Mouse (Mus musculus) limb, embryonic 10.5 days (tissue): Measurements from ENCODE around the gene Aunip. TPM values are rescaled to one million over a fixed set of nuclear protein-coding genes. Genes with fewer than 3 reads are reported as not detected.
A peak's percentile ranks its signal among the peaks of the same experiment; 100 is the strongest.

Experiments
- DNase-seq: peaks from one replicate; pipeline ENCODE4 v3.0.0-alpha.2; 2017; ENCODE audit warnings: low spot score
- H3K27ac ChIP-seq: fragments of 300-500 bp; sonication (generic); 2 replicates; pipeline ENCODE4 v1.5.1; 2016; ENCODE audit warnings: mild to moderate bottlenecking
- H3K27me3 ChIP-seq: fragments of 300-500 bp; sonication (generic); 2 replicates; pipeline ENCODE4 v1.6.1; 2016; ENCODE audit warnings: low read depth, mild to moderate bottlenecking; ENCODE audit not compliant: poor library complexity, severe bottlenecking
- H3K36me3 ChIP-seq: fragments of 300-500 bp; sonication (generic); 2 replicates; pipeline ENCODE4 v1.6.1; 2016; ENCODE audit warnings: mild to moderate bottlenecking, moderate library complexity
- H3K4me1 ChIP-seq: fragments of 300-500 bp; sonication (generic); 2 replicates; pipeline ENCODE4 v1.6.1; 2016
- H3K4me3 ChIP-seq: fragments of 300-500 bp; sonication (generic); 2 replicates; pipeline ENCODE4 v1.5.1; 2016; ENCODE audit warnings: mild to moderate bottlenecking, moderate library complexity
- H3K9me3 ChIP-seq: fragments of 300-500 bp; sonication (generic); replicated peaks from 2 replicates; pipeline ENCODE4 v1.6.1; 2016; ENCODE audit warnings: mild to moderate bottlenecking
- WGBS: fragments of 180-500 bp; shearing (Covaris S2); methylation state at CpG from one replicate; pipeline ENCODE4 v1.1.7; 2016; 5-methylcytosine and 5-hydroxymethylcytosine counted together
- polyA plus RNA-seq: library from polyadenylated mRNA; unstranded; fragments of >200 nt; fragmentation: Nextera tagmentation; extraction: Ambion mirVana; gene quantifications from 2 replicates; pipeline ENCODE4 v1.2.1, GENCODE M21; 2016

Aunip gene
- polyA plus RNA-seq, 1 experiment from 2014 or later: 21.9 TPM

DNA sequence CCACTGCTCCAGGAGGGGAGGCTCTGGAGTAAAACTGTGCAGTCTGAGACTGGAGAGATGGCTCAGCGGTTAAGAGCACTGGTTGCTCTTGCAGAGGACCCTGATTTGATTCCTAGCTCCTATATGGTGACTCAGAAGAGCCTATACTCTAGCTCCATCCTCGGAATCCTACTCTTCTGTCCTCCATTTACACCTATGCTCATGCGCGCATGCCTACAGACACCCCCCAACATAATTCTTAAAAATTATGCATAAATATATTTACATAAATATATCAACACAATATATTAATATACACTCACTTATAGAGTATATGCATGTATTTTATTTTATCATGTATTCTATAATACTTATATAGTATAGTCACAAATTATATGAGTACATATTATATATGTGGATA, 403 bp upstream of the Aunip start:
- no peaks in the 10 kb centered on the region for H3K9me3 ChIP-seq
- peaks cover 22% of the 10 kb centered on the region for H3K4me1 ChIP-seq
- DNase-seq: no peak
- peak overlapping the region; percentile 76; the same call in 1 of the 2 replicates for H3K4me3 ChIP-seq
- peaks cover 11% of the 10 kb centered on the region for H3K36me3 ChIP-seq
- H3K27ac ChIP-seq: no peak overlapping the region
- WGBS: 76% methylated on average over 4 of the region's 4 CpGs
- H3K27me3 ChIP-seq: no peaks in the 10 kb centered on the region

DNA sequence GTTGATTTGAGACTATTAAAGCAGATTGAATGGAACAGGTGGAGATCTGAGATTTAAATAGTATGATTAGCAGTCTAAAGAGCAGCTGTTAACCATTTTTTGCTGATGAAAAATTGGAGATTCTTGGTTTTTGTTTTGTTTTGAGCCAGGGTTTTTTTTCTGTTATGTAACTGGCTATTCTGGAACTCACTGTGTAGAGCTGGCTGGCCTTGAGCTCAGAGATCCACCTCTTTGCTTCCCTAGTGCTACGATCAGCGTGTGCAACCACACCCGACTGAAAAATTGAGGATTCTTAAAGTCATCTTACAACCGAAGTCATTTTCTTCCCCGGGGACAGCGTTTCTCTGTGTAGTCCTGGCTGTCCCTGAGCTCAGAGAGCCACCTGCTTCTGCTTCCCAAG, 931 bp downstream of the Aunip start:
- H3K4me3 ChIP-seq: peak overlapping the region; percentile 76
- WGBS: 84% methylated on average over 6 of the region's 6 CpGs
- H3K36me3 ChIP-seq: peaks cover 12% of the 10 kb centered on the region
- no peaks in the 10 kb centered on the region for H3K9me3 ChIP-seq
- H3K27me3 ChIP-seq: no peaks in the 10 kb centered on the region
- peak overlapping the region; percentile 94 for H3K27ac ChIP-seq
- peaks cover 22% of the 10 kb centered on the region for H3K4me1 ChIP-seq
- DNase-seq: no peak

DNA sequence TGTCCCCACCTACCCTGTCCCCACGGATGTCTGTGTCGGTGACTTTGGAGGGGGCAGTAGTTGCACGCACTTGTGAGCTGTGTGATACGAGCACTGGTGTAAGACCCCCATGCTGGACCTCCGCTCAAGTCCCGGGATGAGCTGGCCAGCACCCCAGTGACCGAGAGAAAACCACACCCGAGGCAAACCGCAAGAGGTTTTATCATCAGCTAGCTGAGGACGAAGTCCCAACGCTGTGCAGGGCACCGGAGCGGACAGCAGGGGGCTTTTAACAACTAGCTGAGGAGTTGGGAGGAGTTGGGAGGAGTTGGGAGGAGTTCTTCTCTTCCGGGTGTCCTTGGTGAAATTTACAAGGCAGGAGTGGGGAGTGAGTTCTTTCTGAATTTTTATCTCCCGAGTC, 2.0 kb downstream of the Aunip start:
- Histone ChIP-seq H3K4me3 (peak overlapping the region; percentile 39), H3K36me3 (peaks cover 23% of the 10 kb centered on the region), H3K27me3 (no peaks in the 10 kb centered on the region), H3K27ac (no peak overlapping the region), H3K9me3 (no peaks in the 10 kb centered on the region), H3K4me1 (peaks cover 22% of the 10 kb centered on the region)
- DNase-seq: peak; percentile 52
- 28% methylated on average over 15 of the region's 15 CpGs for WGBS

DNA sequence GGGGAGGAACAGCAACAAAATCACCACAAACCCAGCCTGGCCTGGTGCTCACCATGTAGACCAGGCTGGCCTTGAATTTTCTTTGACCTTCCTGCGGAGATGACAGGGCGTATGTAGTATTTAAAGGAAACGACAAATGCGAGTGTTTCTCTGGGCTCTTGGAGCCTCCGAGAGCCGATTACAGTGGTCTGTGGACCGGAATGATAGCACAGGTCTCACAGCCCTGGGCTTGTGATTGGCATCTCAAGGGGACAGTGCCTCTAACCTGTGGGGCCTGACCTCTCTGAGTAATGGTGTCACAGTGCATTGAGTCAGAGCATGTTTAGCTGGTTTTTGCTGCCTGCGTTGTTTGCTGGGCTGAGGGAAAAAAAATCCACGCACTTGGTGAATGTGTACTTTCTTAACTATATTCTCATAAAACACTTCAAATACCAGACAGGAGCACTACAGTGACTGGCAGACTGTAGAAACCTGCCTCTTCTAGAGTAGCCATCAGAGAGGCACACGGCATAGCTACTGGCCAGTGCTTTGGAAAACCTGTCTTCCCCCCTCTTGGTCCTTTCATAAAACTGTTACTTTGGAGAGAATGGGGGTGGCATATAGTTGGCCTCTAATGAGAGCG, 3.6 kb downstream of the Aunip start:
- H3K36me3 ChIP-seq: peaks cover 34% of the 10 kb centered on the region
- no peak overlapping the region for H3K4me3 ChIP-seq
- no peak overlapping the region for H3K27ac ChIP-seq
- DNase-seq: no peak
- peaks cover 22% of the 10 kb centered on the region for H3K4me1 ChIP-seq
- 93% methylated on average over 11 of the region's 11 CpGs for WGBS
- H3K9me3 ChIP-seq: no peaks in the 10 kb centered on the region
- no peaks in the 10 kb centered on the region for H3K27me3 ChIP-seq

DNA sequence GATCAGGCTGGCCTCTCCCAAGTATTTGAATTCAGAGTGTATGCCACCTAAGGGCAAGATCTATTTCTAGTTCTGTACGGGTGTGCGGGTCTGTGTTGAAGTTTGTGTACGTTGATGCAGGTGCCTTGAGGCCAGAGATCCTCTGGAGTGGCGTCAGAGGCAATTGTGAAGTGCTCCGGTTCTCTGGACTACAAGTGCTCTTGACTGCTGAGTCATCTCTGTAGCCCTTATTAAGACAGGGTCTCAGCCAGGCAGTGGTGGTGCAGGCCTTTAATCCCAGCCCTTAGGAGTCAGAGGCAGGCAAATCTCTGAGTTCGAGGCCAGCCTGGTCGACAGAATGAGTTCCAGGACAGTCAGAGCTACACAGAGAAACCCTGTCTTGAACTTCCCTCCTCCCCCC, 4.8 kb downstream of the Aunip start:
- H3K36me3 ChIP-seq: peaks cover 45% of the 10 kb centered on the region
- no peaks in the 10 kb centered on the region for H3K9me3 ChIP-seq
- H3K27me3 ChIP-seq: no peaks in the 10 kb centered on the region
- H3K4me1 ChIP-seq: peaks cover 22% of the 10 kb centered on the region
- no peak overlapping the region for H3K4me3 ChIP-seq
- no peak overlapping the region for H3K27ac ChIP-seq
- 85% methylated on average over 7 of the region's 7 CpGs for WGBS
- no peak for DNase-seq

DNA sequence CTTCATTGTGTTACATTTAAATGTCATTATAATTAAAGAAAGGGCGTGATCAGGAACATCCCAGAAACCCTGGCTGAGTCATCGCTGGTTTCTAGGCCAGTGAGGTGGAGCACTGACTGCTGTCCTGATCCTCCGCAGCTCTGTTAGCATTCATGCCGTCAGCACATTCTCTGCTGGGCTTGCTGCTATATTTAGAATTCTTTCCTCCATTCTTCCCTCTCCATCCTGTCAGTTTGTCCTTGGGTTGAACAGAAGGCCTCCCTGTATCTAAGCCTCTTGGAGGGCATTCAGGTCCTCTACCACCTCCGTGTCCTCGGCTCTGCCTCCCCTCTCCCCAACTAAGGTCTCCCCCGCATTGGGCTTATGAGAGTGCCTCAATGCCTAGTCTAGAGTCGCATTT, 6.2 kb downstream of the Aunip start:
- Histone ChIP-seq H3K36me3 (peaks cover 58% of the 10 kb centered on the region), H3K27me3 (no peaks in the 10 kb centered on the region), H3K4me3 (no peak overlapping the region), H3K27ac (no peak overlapping the region), H3K4me1 (peaks cover 10% of the 10 kb centered on the region), H3K9me3 (no peaks in the 10 kb centered on the region)
- no peak for DNase-seq
- 81% methylated on average over 8 of the region's 8 CpGs for WGBS

DNA sequence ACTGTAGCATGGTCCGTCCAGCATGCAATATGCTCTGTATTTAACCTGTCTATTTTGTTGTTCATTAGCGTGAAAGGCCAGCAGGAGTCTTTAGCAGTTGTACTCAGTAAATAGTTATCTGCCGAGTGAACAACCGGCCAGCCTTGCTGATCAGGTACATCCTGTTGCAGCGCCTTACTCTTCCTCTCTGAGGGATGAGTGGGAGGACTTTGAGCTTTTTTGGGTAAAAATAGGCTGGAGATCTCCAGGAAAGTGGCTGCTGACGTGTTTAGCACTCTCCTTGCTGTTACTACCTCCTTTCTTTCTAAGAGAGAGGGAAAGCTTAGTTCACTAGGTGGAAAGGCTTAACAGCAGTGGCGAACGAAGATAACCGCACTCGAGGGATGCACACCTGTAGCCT, 6.9 kb downstream of the Aunip start:
- Histone ChIP-seq H3K27me3 (no peaks in the 10 kb centered on the region), H3K27ac (no peak overlapping the region), H3K4me1 (peaks cover 5% of the 10 kb centered on the region), H3K4me3 (no peak overlapping the region), H3K9me3 (no peaks in the 10 kb centered on the region), H3K36me3 (peaks cover 65% of the 10 kb centered on the region)
- 90% methylated on average over 10 of the region's 10 CpGs for WGBS
- DNase-seq: no peak

DNA sequence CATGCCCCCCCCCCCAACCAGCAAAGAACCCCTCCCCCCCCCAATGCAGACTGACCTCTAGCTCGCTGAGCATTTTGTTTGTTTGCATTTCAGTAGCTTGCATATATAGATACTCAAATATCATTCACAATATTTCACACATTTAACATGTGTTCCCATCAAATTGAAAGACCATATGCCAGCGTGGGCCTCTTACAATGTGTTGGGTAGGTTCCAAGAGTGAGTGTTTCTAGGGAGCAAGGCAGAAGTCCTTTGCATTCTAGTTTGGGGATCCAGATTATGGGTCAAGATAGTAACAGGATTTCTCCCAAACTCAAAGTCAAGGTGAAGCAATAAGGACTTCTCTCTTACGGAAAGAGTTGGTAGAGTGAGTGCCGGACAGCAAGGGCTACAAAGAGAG, 7.7 kb downstream of the Aunip start:
- Histone ChIP-seq H3K4me3 (no peak overlapping the region), H3K27ac (no peak overlapping the region), H3K27me3 (no peaks in the 10 kb centered on the region), H3K4me1 (no peaks in the 10 kb centered on the region; the same call in 1 of the 2 replicates), H3K36me3 (peaks cover 73% of the 10 kb centered on the region), H3K9me3 (no peaks in the 10 kb centered on the region)
- no peak for DNase-seq
- 92% methylated on average over 4 of the region's 4 CpGs for WGBS

DNA sequence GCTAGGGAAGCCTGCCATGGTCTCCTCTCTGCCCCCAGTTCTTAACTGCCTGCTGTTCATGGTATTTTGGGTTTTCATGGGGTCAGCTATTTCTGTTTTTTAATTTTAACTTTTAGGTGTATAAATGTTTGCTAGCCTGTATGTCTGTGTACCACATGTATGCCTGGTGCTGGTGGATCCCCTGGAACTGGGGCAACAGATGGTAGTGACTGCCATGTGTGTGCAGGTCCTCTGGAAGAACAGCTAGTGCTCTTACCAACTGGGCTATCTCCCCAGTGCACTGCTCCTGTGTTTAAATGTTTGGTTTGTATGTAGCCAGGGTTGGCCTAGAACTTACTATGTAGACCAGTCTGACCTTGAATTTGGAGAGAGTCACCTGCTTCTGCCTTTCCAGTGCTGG, 8.5 kb downstream of the Aunip start:
- no peaks in the 10 kb centered on the region for H3K27me3 ChIP-seq
- H3K4me3 ChIP-seq: no peak overlapping the region
- H3K9me3 ChIP-seq: no peaks in the 10 kb centered on the region
- H3K27ac ChIP-seq: no peak overlapping the region
- no peaks in the 10 kb centered on the region; the same call in 1 of the 2 replicates for H3K4me1 ChIP-seq
- peaks cover 74% of the 10 kb centered on the region for H3K36me3 ChIP-seq
- DNase-seq: no peak

DNA sequence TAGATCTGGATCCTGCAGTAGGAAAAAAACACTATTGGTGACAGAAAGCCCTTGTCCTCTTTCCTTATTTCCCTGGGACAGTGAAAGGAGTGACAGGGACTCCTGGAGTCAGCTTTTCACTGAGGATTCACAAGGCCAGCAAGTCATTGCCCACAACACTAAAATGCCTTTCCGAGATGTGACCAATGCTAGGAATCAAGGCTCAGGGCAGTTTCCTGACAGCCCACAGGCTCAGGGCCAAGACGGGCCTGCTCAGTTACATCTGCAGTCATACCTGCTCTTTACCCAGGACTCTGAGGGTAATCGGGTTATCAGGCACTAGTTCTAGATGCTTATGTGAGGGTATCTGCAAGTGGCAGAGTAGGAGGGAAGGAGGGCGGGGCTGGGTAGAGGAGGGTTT, 12.6 kb downstream of the Aunip start:
- Histone ChIP-seq H3K36me3 (peaks cover 94% of the 10 kb centered on the region), H3K4me1 (no peaks in the 10 kb centered on the region), H3K4me3 (no peak overlapping the region), H3K27ac (no peak overlapping the region), H3K9me3 (no peaks in the 10 kb centered on the region), H3K27me3 (no peaks in the 10 kb centered on the region)
- DNase-seq: no peak
- WGBS: 92% methylated on average over 4 of the region's 4 CpGs

DNA sequence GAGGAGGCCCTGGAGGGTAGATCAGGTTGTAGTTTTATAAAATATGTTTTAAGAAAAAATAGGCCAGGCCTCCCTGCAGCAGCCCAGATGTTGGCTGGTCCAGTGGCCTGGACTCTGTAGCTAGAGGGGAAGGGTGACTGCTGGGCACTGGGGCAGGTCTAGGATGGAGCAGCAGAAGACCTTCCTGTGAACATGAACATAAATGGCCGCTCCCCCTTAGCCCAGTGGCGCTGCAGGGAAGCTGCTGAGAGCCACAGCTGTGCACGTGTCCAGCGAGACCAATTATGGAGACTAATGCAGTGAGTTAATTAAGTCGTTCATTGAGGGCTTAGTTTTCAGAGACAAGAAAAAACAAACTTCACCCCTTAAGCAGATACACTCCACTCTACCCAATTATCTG, 15.0 kb downstream of the Aunip start:
- no peaks in the 10 kb centered on the region for H3K4me1 ChIP-seq
- peaks cover 98% of the 10 kb centered on the region for H3K36me3 ChIP-seq
- no peaks in the 10 kb centered on the region for H3K27me3 ChIP-seq
- no peaks in the 10 kb centered on the region for H3K9me3 ChIP-seq
- DNase-seq: no peak
- no peak overlapping the region for H3K27ac ChIP-seq
- H3K4me3 ChIP-seq: no peak overlapping the region
- 84% methylated on average over 5 of the region's 5 CpGs for WGBS

DNA sequence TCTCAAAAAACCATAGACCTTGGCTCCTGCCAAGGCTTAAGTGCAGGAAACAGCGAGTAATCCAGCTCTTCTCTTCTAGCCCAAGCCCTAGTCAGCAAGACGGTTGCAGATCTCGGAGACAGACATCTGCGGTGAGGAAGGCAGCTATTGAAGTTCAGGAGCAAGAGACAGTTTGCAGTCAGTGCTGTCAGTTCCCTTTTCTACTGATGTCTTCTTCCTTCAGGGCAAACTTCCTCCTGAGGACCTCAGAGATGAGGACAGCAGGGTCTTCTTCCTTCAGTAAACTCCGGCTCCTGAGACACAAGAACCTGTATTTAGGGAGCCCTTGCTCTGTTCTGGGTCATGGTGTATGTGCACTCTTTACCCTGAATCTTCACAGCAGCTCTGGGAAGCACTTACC, 15.4 kb downstream of the Aunip start:
- Histone ChIP-seq H3K36me3 (peaks cover 98% of the 10 kb centered on the region), H3K27ac (no peak overlapping the region), H3K4me3 (no peak overlapping the region), H3K9me3 (no peaks in the 10 kb centered on the region), H3K27me3 (no peaks in the 10 kb centered on the region), H3K4me1 (no peaks in the 10 kb centered on the region)
- DNase-seq: no peak
- WGBS: 87% methylated on average over 5 of the region's 5 CpGs

DNA sequence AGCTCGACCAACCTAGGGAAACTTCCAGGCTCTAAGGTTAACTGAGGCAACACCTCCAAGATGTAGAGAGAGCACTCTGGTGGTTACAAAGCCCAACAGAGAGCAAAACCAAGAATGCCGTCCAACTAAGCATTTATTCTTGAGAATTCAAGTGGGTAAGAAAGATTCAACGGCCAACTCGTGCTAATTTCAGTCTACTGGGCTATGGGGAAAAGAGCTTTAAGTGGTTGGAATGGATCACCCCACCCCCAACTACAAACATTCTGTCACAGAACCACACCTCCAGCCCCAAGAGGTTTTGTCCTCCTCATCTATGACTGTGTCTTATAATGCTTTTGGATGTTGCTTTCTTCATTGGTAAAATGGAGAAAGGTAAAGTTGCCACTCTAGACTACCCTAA, 22.1 kb downstream of the Aunip start:
- H3K4me1 ChIP-seq: peaks cover 29% of the 10 kb centered on the region
- no peaks in the 10 kb centered on the region for H3K9me3 ChIP-seq
- no peaks in the 10 kb centered on the region for H3K27me3 ChIP-seq
- no peak for DNase-seq
- H3K27ac ChIP-seq: no peak overlapping the region
- no peak overlapping the region for H3K4me3 ChIP-seq
- peaks cover 37% of the 10 kb centered on the region for H3K36me3 ChIP-seq
- WGBS: 85% methylated on average over 4 of the region's 4 CpGs

DNA sequence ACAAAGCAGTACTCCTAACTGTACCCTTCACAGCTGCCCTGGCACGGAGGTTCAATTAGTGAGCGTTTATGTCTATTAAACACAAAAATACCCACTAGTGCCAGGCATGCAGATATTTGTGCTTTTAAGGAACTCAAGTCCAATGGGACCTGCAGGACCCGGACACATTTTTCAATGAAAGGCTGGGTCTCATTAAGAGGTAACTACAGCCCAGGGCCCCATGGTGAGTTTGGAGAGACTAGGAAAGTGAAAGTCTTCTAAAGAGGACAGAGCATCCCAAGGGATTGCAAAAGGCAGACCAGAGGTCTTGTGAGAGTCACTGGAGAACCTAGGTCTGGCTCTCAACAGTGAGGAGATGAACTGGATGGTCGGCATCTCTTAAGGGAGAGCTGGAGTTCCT, 22.6 kb downstream of the Aunip start:
- Histone ChIP-seq H3K4me3 (peak overlapping the region; percentile 95), H3K27me3 (no peaks in the 10 kb centered on the region), H3K4me1 (peaks cover 29% of the 10 kb centered on the region), H3K9me3 (no peaks in the 10 kb centered on the region), H3K27ac (0 out of 2 replicates have a peak overlapping the region, but pooled peaks have one; percentile 88), H3K36me3 (peaks cover 36% of the 10 kb centered on the region)
- DNase-seq: no peak
- WGBS: 90% methylated on average over 4 of the region's 4 CpGs
